14 mouse cellular contexts compared by ENCODE assay signal in the genomic region with DNA sequence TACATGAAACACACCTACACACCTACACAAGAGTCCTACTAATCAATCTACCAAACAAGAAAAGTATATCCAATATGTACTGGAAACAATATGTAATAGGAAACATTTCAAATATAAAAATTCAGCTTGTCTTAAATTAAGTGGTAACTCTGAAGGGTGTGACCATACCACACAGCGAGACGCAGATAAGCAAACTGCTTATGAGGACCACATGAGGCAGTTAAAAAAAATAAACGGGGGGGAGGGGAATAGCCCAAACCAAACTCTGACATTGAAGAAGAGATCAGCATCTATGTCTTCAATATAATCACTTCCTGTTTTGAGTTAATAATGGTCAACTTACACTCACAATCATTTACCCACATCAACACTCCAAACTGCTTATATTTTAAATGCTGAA.
"Had no signal": no experiment of that assay in that cellular context is flagged by ENCODE, and none has a peak within 500 bp of the region (broad histone marks: within the 10 kb centered on the region; RNA-seq: fewer than 3 reads in every experiment).

No protein-coding gene starts in this region.

- H3K9ac ChIP-seq: midbrain, embryonic 12.5 days; neural tube, embryonic 13.5 days had no signal

- H3K27me3 ChIP-seq: midbrain, embryonic 12.5 days; neural tube, embryonic 13.5 days had no signal

- H3K4me2 ChIP-seq: midbrain, embryonic 12.5 days; neural tube, embryonic 13.5 days had no signal

- ATAC-seq: inflammation-experienced regulatory T-cells, adult 6 months; intestine, postnatal 0 days; midbrain, embryonic 16.5 days had no signal

- H3K27ac ChIP-seq: limb, embryonic 10.5 days; midbrain, embryonic 12.5 days; neural tube, embryonic 13.5 days; stomach, postnatal 0 days had no signal

- DNase-seq: kidney, adult 8-10 months; kidney, postnatal 14 days; lung, adult 2 months; lung, postnatal 10 days; lung, postnatal 4 days; right cerebral cortex, adult 18-20 months; right cerebral cortex, postnatal 25 days had no signal

- H3K4me3 ChIP-seq: limb, embryonic 10.5 days; midbrain, embryonic 12.5 days; neural tube, embryonic 13.5 days had no signal

- H3K9me3 ChIP-seq: limb, embryonic 10.5 days; midbrain, embryonic 12.5 days; neural tube, embryonic 13.5 days had no signal
